Mouse (Mus musculus): ENCODE results near the gene Wfdc16.
"Not testable (repeated sequence)": the region's sequence is repeated elsewhere in the genome, so short reads cannot be mapped to it uniquely, and the experiment has no call there.

- not testable (repeated sequence) for TF ChIP-seq CTCF (IDR thresholded peaks at IDR 0.05; ENCODE audit: borderline replicate concordance, control insufficient read depth, extremely low read depth, insufficient read depth, low read length, poor library complexity); POLR2A (IDR thresholded peaks at IDR 0.05; ENCODE audit: control insufficient read depth, extremely low read depth, insufficient read depth, low read length, poor library complexity)
Observed at GRCm38 (mm10) chr2:164585025-164585725, 53.4 kb downstream of the Wfdc16 start, which contains the start of gene Wfdc6a.
